Mouse (Mus musculus) midbrain, postnatal 0 days (tissue): ENCODE data around the gene Agfg2. TPM values are rescaled to one million over a fixed set of nuclear protein-coding genes. Genes with fewer than 3 reads are reported as not detected.

ENCODE experiments used
- ATAC-seq: fragments of 200-750 bp; cut with Nextera tagmentation; 2 replicates; pipeline ENCODE4 v1.8.0; 2017; ENCODE audit warnings: moderate number of reproducible peaks, mild to moderate bottlenecking, moderate TSS enrichment, moderate library complexity; ENCODE audit not compliant: low FRiP score
- DNase-seq: peaks from one replicate; pipeline ENCODE4 v3.0.0-alpha.2; 2015; ENCODE audit warnings: low spot score
- H3K27ac ChIP-seq: fragments of 300-500 bp; sonication (generic); 2 replicates; pipeline ENCODE4 v1.5.1; 2014; ENCODE audit warnings: low read depth, mild to moderate bottlenecking, low read length, mixed read lengths
- H3K27me3 ChIP-seq: fragments of 300-500 bp; sonication (generic); 2 replicates; pipeline ENCODE4 v1.6.1; 2014; ENCODE audit warnings: low read length, control low read depth, mixed read lengths; ENCODE audit not compliant: insufficient read depth
- H3K36me3 ChIP-seq: fragments of 300-500 bp; sonication (generic); 2 replicates; pipeline ENCODE4 v1.6.1; 2014; ENCODE audit warnings: low read length, control low read depth, mixed read lengths; ENCODE audit not compliant: insufficient read depth
- H3K4me1 ChIP-seq: fragments of 300-500 bp; sonication (generic); 2 replicates; pipeline ENCODE4 v1.6.1; 2014; ENCODE audit warnings: mild to moderate bottlenecking, control low read depth, antibody characterized with exemption, low read length, mixed read lengths; ENCODE audit not compliant: insufficient read depth
- H3K4me2 ChIP-seq: fragments of 300-500 bp; sonication (generic); 2 replicates; pipeline ENCODE4 v1.6.1; 2014; ENCODE audit warnings: low read depth, mild to moderate bottlenecking, low read length, mixed read lengths; ENCODE audit not compliant: poor library complexity, severe bottlenecking
- H3K4me3 ChIP-seq: fragments of 300-500 bp; sonication (generic); 2 replicates; pipeline ENCODE4 v1.5.1; 2014; ENCODE audit warnings: low read depth, mild to moderate bottlenecking, low read length, moderate library complexity
- H3K9ac ChIP-seq: fragments of 300-500 bp; sonication (generic); replicated peaks from 2 replicates; pipeline ENCODE4 v1.6.1; 2014; ENCODE audit warnings: mild to moderate bottlenecking, low read length, moderate library complexity, mixed read lengths; ENCODE audit not compliant: poor library complexity, severe bottlenecking
- H3K9me3 ChIP-seq: fragments of 300-500 bp; sonication (generic); 2 replicates; pipeline ENCODE4 v1.6.1; 2016; ENCODE audit warnings: low read length, control low read depth
- CTCF ChIP-seq: IDR thresholded peaks from 2 replicates; pipeline ENCODE4 v1.5.1; 2016; ENCODE audit warnings: antibody characterized with exemption, mild to moderate bottlenecking
- WGBS: fragments of 180-500 bp; shearing (Covaris S2); extraction: QIAGEN DNeasy Blood & Tissue Kit; methylation state at CpG from one replicate; pipeline ENCODE4 v1.1.7; 2014; 5-methylcytosine and 5-hydroxymethylcytosine counted together
- polyA plus RNA-seq: library from polyadenylated mRNA; unstranded; fragments of >200 nt; fragmentation: Nextera tagmentation; extraction: Ambion mirVana; gene quantifications from 2 replicates; pipeline ENCODE4 v1.2.1, GENCODE M21; 2015
- total RNA-seq: library from RNA; depleted of rRNA; stranded (reverse); fragments of >200 nt; gene quantifications from 2 replicates; pipeline ENCODE4 v1.2.3, GENCODE M21; 2014

Gene Agfg2
- total and polyA plus RNA-seq, 2 experiments from 2014 or later: 15.5 to 28.1 TPM

- no peak for ATAC-seq
- H3K4me1 ChIP-seq: peaks cover 10% of the 10 kb centered on the region
- H3K36me3 ChIP-seq: peaks cover 44% of the 10 kb centered on the region
- H3K4me2 ChIP-seq: no peak overlapping the region
- H3K4me3 ChIP-seq: no peak overlapping the region
- no peak overlapping the region for H3K27ac ChIP-seq
- no peak for TF ChIP-seq CTCF
- no peaks in the 10 kb centered on the region for H3K27me3 ChIP-seq
- no peak for DNase-seq
- 81% methylated on average over 12 of the region's 12 CpGs for WGBS
- no peaks in the 10 kb centered on the region for H3K9me3 ChIP-seq
- no peak overlapping the region for H3K9ac ChIP-seq
Measured at GRCm38 (mm10) chr5:137633397-137634084, 51.0 kb downstream of the Agfg2 start.

- H3K4me2 ChIP-seq: no peak overlapping the region
- 0 out of 2 replicates have a peak overlapping the region, but pooled peaks have one; percentile 13 for H3K9ac ChIP-seq
Measured at GRCm38 (mm10) chr5:137631591-137631990, 52.9 kb downstream of the Agfg2 start.

GRCm38 (mm10) chr5:137631171-137631570, 53.4 kb downstream of the Agfg2 start:
- ATAC-seq: no peak
- Histone ChIP-seq H3K4me1 (peaks cover 10% of the 10 kb centered on the region), H3K27ac (no peak overlapping the region), H3K9ac (0 out of 2 replicates have a peak overlapping the region, but pooled peaks have one; percentile 13), H3K4me2 (peak overlapping the region; percentile 2; the same call in 1 of the 2 replicates), H3K4me3 (no peak overlapping the region), H3K9me3 (no peaks in the 10 kb centered on the region), H3K27me3 (no peaks in the 10 kb centered on the region), H3K36me3 (peaks cover 22% of the 10 kb centered on the region)
- no peak for TF ChIP-seq CTCF
- DNase-seq: no peak
- 72% methylated on average over 9 of the region's 9 CpGs for WGBS

More at GRCm38 (mm10) chr5:137631591-137631990, 52.9 kb downstream of the Agfg2 start:
- Histone ChIP-seq H3K9me3 (no peaks in the 10 kb centered on the region), H3K36me3 (peaks cover 25% of the 10 kb centered on the region), H3K27me3 (no peaks in the 10 kb centered on the region), H3K27ac (no peak overlapping the region), H3K4me3 (no peak overlapping the region), H3K4me1 (peaks cover 10% of the 10 kb centered on the region)
- 80% methylated on average over 4 of the region's 4 CpGs for WGBS
- DNase-seq (no peak), ATAC-seq (no peak)
- TF ChIP-seq CTCF: no peak

DNA sequence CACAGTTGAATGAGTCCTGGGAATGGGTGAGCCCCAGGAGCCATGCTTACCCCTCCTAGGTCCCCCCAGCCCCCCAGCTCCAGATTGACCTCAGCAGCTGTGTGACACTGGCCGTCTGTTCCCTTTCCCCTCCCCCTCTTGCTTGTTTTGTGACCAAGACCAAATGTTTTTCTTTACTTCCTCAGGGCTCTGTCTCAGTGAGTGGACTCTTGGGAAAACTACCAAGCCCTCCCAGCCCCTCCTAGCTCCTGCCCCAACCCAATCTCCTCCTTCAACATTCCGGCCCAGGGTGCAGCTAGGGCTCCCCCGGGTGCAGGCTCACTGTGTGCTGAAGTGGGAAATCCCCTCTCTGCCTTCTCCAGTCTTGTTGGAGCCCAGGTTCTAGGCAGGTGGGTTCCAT, 53.9 kb downstream of the Agfg2 start:
- no peak for TF ChIP-seq CTCF
- no peak for ATAC-seq
- H3K27ac ChIP-seq: no peak overlapping the region
- H3K9ac ChIP-seq: 0 out of 2 replicates have a peak overlapping the region, but pooled peaks have one; percentile 14
- WGBS: 39% methylated on average over 3 of the region's 3 CpGs
- no peaks in the 10 kb centered on the region for H3K9me3 ChIP-seq
- H3K4me3 ChIP-seq: no peak overlapping the region
- DNase-seq: no peak
- H3K4me2 ChIP-seq: peak overlapping the region; percentile 2; the same call in 1 of the 2 replicates
- peaks cover 16% of the 10 kb centered on the region for H3K36me3 ChIP-seq
- H3K4me1 ChIP-seq: peaks cover 10% of the 10 kb centered on the region
- H3K27me3 ChIP-seq: no peaks in the 10 kb centered on the region

GRCm38 (mm10) chr5:137629906-137630545, 54.5 kb downstream of the Agfg2 start:
- Histone ChIP-seq H3K9me3 (no peaks in the 10 kb centered on the region), H3K4me1 (peaks cover 10% of the 10 kb centered on the region), H3K27me3 (no peaks in the 10 kb centered on the region), H3K9ac (0 out of 2 replicates have a peak overlapping the region, but pooled peaks have one; percentile 14), H3K27ac (no peak overlapping the region), H3K36me3 (peaks cover 10% of the 10 kb centered on the region), H3K4me3 (peak overlapping the region; percentile 92), H3K4me2 (peak overlapping the region; percentile 89)
- no peak for ATAC-seq
- 27% methylated on average over 6 of the region's 6 CpGs for WGBS
- DNase-seq: no peak
- no peak for TF ChIP-seq CTCF

DNA sequence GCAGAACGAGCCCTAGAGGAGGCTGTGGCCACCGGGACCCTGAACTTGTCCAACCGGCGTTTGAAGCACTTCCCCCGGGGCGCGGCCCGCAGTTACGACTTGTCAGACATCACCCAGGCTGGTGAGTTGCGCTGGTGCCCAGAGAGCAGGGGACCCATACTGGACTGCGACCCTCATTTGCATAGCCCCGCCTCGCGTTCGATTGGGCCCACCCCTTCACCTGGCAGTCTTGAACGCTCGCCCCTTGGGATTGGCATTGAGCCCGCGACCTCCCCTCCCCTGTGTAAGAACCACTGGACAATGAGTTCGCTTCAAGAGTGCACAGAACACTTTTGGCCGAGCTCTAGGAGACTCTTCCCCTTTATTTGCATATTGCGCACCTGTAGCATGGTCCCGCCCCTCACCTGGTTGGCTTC, 55.2 kb downstream of the Agfg2 start:
- Histone ChIP-seq H3K4me3 (peak overlapping the region; percentile 92), H3K27ac (peak overlapping the region; percentile 87), H3K9me3 (no peaks in the 10 kb centered on the region), H3K27me3 (no peaks in the 10 kb centered on the region), H3K36me3 (peaks cover 9% of the 10 kb centered on the region), H3K4me1 (peaks cover 10% of the 10 kb centered on the region), H3K4me2 (peak overlapping the region; percentile 89), H3K9ac (peak overlapping the region; percentile 80)
- no peak for TF ChIP-seq CTCF
- 1% methylated on average over 20 of the region's 23 CpGs for WGBS
- DNase-seq: peak; percentile 38
- ATAC-seq: peak; percentile 15; the same call in 1 of the 2 replicates
